Mouse (Mus musculus) CH12.LX (cell line): ENCODE data around the gene Pttg1ip. TPM values are rescaled to one million over a fixed set of nuclear protein-coding genes. Genes with fewer than 3 reads are reported as not detected.

Experiments used
- DNase-seq: peaks from one replicate; pipeline ENCODE4 v3.0.0-alpha.2; 2013; ENCODE audit errors: extremely low read depth
- H3K27ac ChIP-seq: 2 replicates; pipeline ENCODE4 v1.5.1; 2012; ENCODE audit warnings: low read depth, mild to moderate bottlenecking, control low read depth, moderate library complexity; ENCODE audit not compliant: insufficient read depth
- H3K27me3 ChIP-seq: replicated peaks from 2 replicates; pipeline ENCODE3; 2012; ENCODE audit warnings: inconsistent platforms
- H3K36me3 ChIP-seq, 2 experiments: replicated peaks in 1 of 2; 2 replicates each; pipeline versions ENCODE3 to v1.6.1; 2012; ENCODE audit warnings: inconsistent platforms in 1 of 2, low read length in 1 of 2, mild to moderate bottlenecking in 1 of 2, mixed read lengths in 1 of 2, moderate library complexity in 1 of 2; ENCODE audit not compliant: control insufficient read depth in 1 of 2, insufficient read depth in 1 of 2
- H3K4me1 ChIP-seq, 2 experiments: 2 replicates each; pipeline ENCODE4 v1.6.1; 2012; ENCODE audit warnings: inconsistent platforms in 1 of 2, moderate library complexity in 1 of 2; ENCODE audit not compliant: insufficient read depth in 2 of 2, control insufficient read depth in 1 of 2
- H3K4me2 ChIP-seq: 2 replicates; pipeline ENCODE4 v1.6.1; 2012; ENCODE audit warnings: low read depth, mild to moderate bottlenecking, control low read depth; ENCODE audit not compliant: poor library complexity, insufficient read depth, severe bottlenecking
- H3K4me3 ChIP-seq, 3 experiments: fragments of 150-350 bp in 1 of 3; sonication (generic) in 1 of 3; replicated peaks in 1 of 3; 2 replicates each; pipeline versions ENCODE3 to v1.5.1; 2011 to 2012; ENCODE audit warnings: low read depth in 2 of 3, low read length in 2 of 3, mild to moderate bottlenecking in 2 of 3, moderate library complexity in 2 of 3, control low read depth in 1 of 3, improper control_type of control experiment in 1 of 3, inconsistent platforms in 1 of 3, mixed read lengths in 1 of 3; ENCODE audit not compliant: poor library complexity in 1 of 3
- H3K79me2 ChIP-seq: replicated peaks from 2 replicates; pipeline ENCODE4 v1.6.1; 2012; ENCODE audit warnings: mild to moderate bottlenecking, moderate library complexity; ENCODE audit not compliant: control insufficient read depth, poor library complexity, insufficient read depth, severe bottlenecking; ENCODE audit errors: extremely low read depth
- H3K9ac ChIP-seq: 2 replicates; pipeline ENCODE4 v1.6.1; 2012; ENCODE audit warnings: low read depth, mild to moderate bottlenecking, control low read depth, moderate library complexity; ENCODE audit not compliant: insufficient read depth
- H3K9me3 ChIP-seq: replicated peaks from 2 replicates; pipeline ENCODE3; 2012; ENCODE audit warnings: low read length, inconsistent platforms, mixed read lengths
- BHLHE40 ChIP-seq: IDR thresholded peaks from 2 replicates; pipeline ENCODE4 v1.6.1; 2011; ENCODE audit warnings: mild to moderate bottlenecking, low read depth, low read length, improper control_type of control experiment
- CHD2 ChIP-seq: IDR thresholded peaks from 2 replicates; pipeline ENCODE4 v1.6.1; 2011; ENCODE audit warnings: low read length, improper control_type of control experiment
- CTCF ChIP-seq, 2 experiments: IDR thresholded peaks in 1 of 2; conservative IDR thresholded peaks in 1 of 2; 2 replicates each; pipeline ENCODE4 v1.5.1; 2011 to 2012; ENCODE audit warnings: low read depth in 2 of 2, low read length in 2 of 2, improper control_type of control experiment in 1 of 2, inconsistent platforms in 1 of 2, mild to moderate bottlenecking in 1 of 2, moderate library complexity in 1 of 2
- ELF1 ChIP-seq: IDR thresholded peaks from 2 replicates; pipeline ENCODE4 v1.6.1; 2014; ENCODE audit warnings: low read depth, mild to moderate bottlenecking, inconsistent platforms, low read length, improper control_type of control experiment
- EP300 ChIP-seq: IDR thresholded peaks from 2 replicates; pipeline ENCODE4 v1.6.1; 2011; ENCODE audit warnings: low read length, improper control_type of control experiment
- ETS1 ChIP-seq: conservative IDR thresholded peaks from 2 replicates; pipeline ENCODE4 v1.6.1; 2012; ENCODE audit warnings: low read depth, mild to moderate bottlenecking, inconsistent platforms, low read length, improper control_type of control experiment, moderate library complexity
- HCFC1 ChIP-seq: IDR thresholded peaks from 2 replicates; pipeline ENCODE4 v1.6.1; 2012; ENCODE audit warnings: low read depth, mild to moderate bottlenecking, inconsistent platforms, low read length, improper control_type of control experiment
- IRF4 ChIP-seq: IDR thresholded peaks from 2 replicates; pipeline ENCODE4 v1.6.1; 2014; ENCODE audit warnings: low read depth, mild to moderate bottlenecking, inconsistent platforms, low read length, improper control_type of control experiment
- JUND ChIP-seq: conservative IDR thresholded peaks from 2 replicates; pipeline ENCODE4 v1.6.1; 2011; ENCODE audit warnings: low read depth, low read length, improper control_type of control experiment
- MAFK ChIP-seq: IDR thresholded peaks from 2 replicates; pipeline ENCODE4 v1.6.1; 2011; ENCODE audit warnings: low read length, improper control_type of control experiment; ENCODE audit not compliant: insufficient replicate concordance
- MAX ChIP-seq: IDR thresholded peaks from 2 replicates; pipeline ENCODE4 v1.6.1; 2011; ENCODE audit warnings: low read length, improper control_type of control experiment
- MAZ ChIP-seq: IDR thresholded peaks from 2 replicates; pipeline ENCODE4 v1.6.1; 2012; ENCODE audit warnings: low read depth, mild to moderate bottlenecking, inconsistent platforms, low read length, improper control_type of control experiment, moderate library complexity
- NELFE ChIP-seq: IDR thresholded peaks from 2 replicates; pipeline ENCODE4 v1.6.1; 2011; ENCODE audit warnings: low read depth, low read length, improper control_type of control experiment
- PAX5 ChIP-seq: IDR thresholded peaks from 2 replicates; pipeline ENCODE4 v1.6.1; 2012; ENCODE audit warnings: low read length, inconsistent platforms, mixed read lengths
- POLR2AphosphoS2 ChIP-seq: IDR thresholded peaks from 2 replicates; pipeline ENCODE4 v1.6.1; 2011; ENCODE audit warnings: low read depth, low read length, improper control_type of control experiment
- RAD21 ChIP-seq: IDR thresholded peaks from 2 replicates; pipeline ENCODE4 v1.6.1; 2011; ENCODE audit warnings: low read depth, mild to moderate bottlenecking, low read length, improper control_type of control experiment, moderate library complexity
- TBP ChIP-seq: conservative IDR thresholded peaks from 2 replicates; pipeline ENCODE4 v1.6.1; 2011; ENCODE audit warnings: low read depth, low read length, improper control_type of control experiment
- TCF12 ChIP-seq: IDR thresholded peaks from 2 replicates; pipeline ENCODE4 v1.6.1; 2014; ENCODE audit warnings: low read depth, mild to moderate bottlenecking, inconsistent platforms, low read length, improper control_type of control experiment
- dilution Hi-C: fragments of 300-500 bp; cut with MboI; formaldehyde crosslinking; loops from 2 replicates; pipeline ENCODE4 v1.14.3; 2020; ENCODE audit warnings: low sequenced_read_pairs; ENCODE audit not compliant: extremely low pct_unique_long_range_greater_than_20kb, extremely low pct_ligation_motif_present
- in situ Hi-C: fragments of 300-500 bp; cut with MboI; formaldehyde crosslinking; loops from 3 replicates; pipeline ENCODE4 v1.14.3; 2019; ENCODE audit warnings: low sequenced_read_pairs, low pct_ligation_motif_present, low pct_unique_long_range_greater_than_20kb, mixed read lengths
- polyA plus RNA-seq: library from polyadenylated mRNA; unstranded; fragments of >175 nt; gene quantifications from 2 replicates; pipeline ENCODE4 v1.2.1, GENCODE M21; 2012; ENCODE audit warnings: low read depth; ENCODE audit not compliant: insufficient read length
- total RNA-seq, 2 experiments: library from RNA; depleted of rRNA; stranded (reverse); fragments of 300-350 nt in 1 of 2; fragments of >200 nt in 1 of 2; gene quantifications; 2 replicates each; pipeline ENCODE4 v1.2.3; 2012 to 2014

Gene Pttg1ip
- total and polyA plus RNA-seq, 3 experiments, result 18.9 to 25.3 (median 20.7) TPM

DNA sequence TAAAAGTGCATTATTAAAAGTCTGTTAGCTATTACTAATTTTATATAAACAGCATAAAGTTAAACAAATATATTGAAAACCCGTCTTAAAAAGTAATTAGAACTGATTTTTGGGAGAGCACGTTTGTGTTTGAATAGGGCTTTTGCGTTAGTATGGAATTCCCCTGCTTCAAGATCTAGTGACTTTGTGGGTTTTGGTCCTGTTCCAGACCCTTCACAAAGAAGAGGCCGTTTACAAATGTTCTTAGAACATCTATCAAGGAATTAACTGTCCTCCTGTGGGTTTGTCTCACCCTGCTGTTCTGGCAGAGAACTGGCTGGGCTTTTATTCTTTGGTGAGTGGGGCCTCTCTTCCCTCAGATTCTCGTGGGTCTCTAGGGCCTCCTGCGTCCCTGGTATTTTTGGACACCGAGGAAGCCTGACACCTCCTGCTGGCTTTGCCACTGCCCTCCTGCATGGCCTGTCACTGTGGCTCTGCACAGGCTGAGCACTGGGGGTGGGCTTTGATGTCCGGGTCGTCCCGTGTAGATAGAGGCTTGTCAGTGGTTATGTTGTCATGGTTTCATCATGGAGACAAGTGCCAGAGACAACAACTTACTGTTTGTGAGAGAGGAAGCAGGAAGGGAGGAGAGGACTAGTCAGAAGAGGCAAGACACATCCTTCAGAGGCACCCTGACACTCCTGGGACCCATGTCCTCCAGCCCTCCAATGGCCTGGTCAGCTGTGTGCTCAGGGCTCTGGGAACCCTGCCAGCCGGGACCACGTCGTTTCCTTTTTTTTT lies 53.1 kb downstream of the Pttg1ip start:
- Histone ChIP-seq H3K36me3 (peaks cover 56 to 83% of the 10 kb centered on the region in 2 experiments), H3K27me3 (no peaks in the 10 kb centered on the region), H3K4me3 (no peak overlapping the region), H3K9me3 (no peaks in the 10 kb centered on the region), H3K4me2 (no peak overlapping the region)
- TF ChIP-seq RAD21, result no peak
- TF ChIP-seq IRF4, result no peak
- no peak for TF ChIP-seq ELF1
- TF ChIP-seq ETS1, result no peak
- TF ChIP-seq CHD2, result no peak
- no peak for TF ChIP-seq HCFC1
- no peak for TF ChIP-seq TBP
- no peak for TF ChIP-seq EP300
- TF ChIP-seq NELFE, result no peak
- TF ChIP-seq TCF12, result no peak
- no peak for TF ChIP-seq MAFK
- TF ChIP-seq CTCF (conservative IDR thresholded peaks at IDR 0.05 in 1 of 2, IDR thresholded peaks at IDR 0.05 in 1 of 2; ENCODE audit: low read depth in 2 of 2, low read length in 2 of 2), result no peak
- no peak for TF ChIP-seq PAX5
- no peak for TF ChIP-seq JUND
- no peak for TF ChIP-seq POLR2AphosphoS2
- TF ChIP-seq MAZ, result no peak
- TF ChIP-seq, all 38 proteins: peak for 0
- Histone ChIP-seq H3K27ac (peak overlapping the region; percentile 23; the same call in 1 of the 2 replicates), H3K79me2 (peaks cover 32% of the 10 kb centered on the region), H3K9ac (no peak overlapping the region), H3K4me1 (peaks cover 8 to 56% of the 10 kb centered on the region in 2 experiments)
- in situ Hi-C loops, result loop anchor here (25.0 kb wide), 1 partner anchor 253 kb away; no protein-coding TSS in a partner anchor
- dilution Hi-C loops, result no loop called here
- DNase-seq, result no peak

DNA sequence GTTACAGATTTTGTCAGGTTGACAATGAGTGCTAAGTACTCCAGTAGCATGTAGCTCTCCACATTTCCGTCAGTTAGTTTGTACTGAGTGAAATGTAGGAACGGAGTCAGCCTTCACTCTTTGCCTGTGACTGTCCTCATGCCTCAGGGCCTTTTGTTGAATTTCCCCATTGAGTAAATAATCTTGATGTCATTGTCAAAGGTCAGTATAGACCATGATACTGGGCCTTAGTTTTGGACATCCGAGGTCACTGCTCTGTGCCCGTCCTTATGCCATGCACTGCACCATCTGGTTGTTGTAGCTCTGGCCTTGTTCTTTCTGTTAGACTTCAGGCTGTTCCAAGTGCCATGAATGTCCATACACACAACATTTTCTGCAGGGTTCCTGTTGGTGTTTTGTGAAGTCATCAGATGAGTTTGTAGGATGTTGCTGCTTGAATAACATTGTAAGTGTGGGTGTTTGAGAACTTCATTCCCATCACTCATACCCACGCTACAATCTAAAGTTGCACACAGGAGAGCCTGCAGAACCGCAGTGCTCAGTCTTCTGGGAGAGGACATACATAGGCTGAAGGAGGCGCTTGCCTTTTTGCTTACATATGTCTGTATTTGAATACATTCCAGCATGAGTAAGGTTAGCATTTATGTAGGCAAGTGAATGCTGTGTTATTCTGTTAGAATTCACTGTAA lies 54.9 kb downstream of the Pttg1ip start:
- dilution Hi-C loops, result no loop called here
- Histone ChIP-seq H3K27ac (no peak overlapping the region), H3K9me3 (no peaks in the 10 kb centered on the region), H3K4me1 (peaks cover 8 to 46% of the 10 kb centered on the region in 2 experiments), H3K36me3 (peaks cover 66 to 87% of the 10 kb centered on the region in 2 experiments), H3K4me2 (no peak overlapping the region), H3K27me3 (no peaks in the 10 kb centered on the region), H3K79me2 (peaks cover 19% of the 10 kb centered on the region), H3K9ac (no peak overlapping the region), H3K4me3 (no peak overlapping the region)
- DNase-seq, result no peak
- in situ Hi-C loops, result loop anchor here (25.0 kb wide), 1 partner anchor 251 kb away; no protein-coding TSS in a partner anchor
- TF ChIP-seq RAD21 (no peak), ETS1 (no peak), BHLHE40 (no peak), TBP (no peak), MAX (no peak)
- TF ChIP-seq, all 38 proteins: peak for 0
